Mouse (Mus musculus): ENCODE data around the gene Scn5a.

DNA sequence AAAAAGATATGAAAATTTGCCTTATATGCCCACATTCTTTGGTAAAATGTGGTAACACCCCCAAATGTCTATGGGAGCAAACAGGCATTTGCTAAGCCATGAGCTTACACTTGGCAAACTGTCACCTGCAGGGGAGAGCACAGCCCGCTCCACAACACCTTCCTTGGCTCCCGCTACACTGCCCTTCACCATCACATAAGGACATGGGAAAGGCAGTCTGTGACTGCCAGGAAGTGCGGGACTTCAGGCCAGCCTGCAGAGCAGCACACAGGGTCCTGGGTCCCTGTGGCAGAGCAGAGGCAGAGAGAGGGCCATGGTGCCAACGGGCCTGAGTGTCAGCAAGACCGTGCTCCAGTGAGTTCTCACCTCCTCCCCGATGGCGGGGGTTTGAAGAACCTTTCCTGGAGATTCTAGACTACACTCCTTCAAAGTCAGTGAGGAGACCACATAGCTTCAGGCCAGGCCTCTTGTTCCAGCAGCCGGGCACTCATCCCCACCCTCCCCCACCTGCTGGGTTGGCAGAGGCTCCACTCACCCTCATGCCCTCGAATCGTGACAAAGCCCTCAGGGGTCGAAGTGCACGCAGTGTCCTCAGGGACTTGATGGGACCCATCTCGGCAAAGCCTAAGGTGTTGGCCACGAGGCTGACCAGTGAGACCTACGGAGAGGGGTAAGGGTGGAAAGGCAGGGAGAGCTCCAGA, 81.1 kb downstream of the Scn5a start:
- TF ChIP-seq CTCF (conservative IDR thresholded peaks at IDR 0.05; ENCODE audit: low read length): no peak
- no peak for TF ChIP-seq POU5F1 (IDR thresholded peaks at IDR 0.05; ENCODE audit: borderline replicate concordance, low read length)
- no peak for TF ChIP-seq NANOG (IDR thresholded peaks at IDR 0.05; ENCODE audit: borderline replicate concordance, low read length)
